Mouse (Mus musculus) hindbrain, embryonic 16.5 days (tissue): ENCODE measurements around the gene Spcs2. TPM values are rescaled to one million over a fixed set of nuclear protein-coding genes. Genes with fewer than 3 reads are reported as not detected.

ENCODE experiments used
- polyA plus RNA-seq: library from polyadenylated mRNA; unstranded; fragments of >200 nt; fragmentation: Nextera tagmentation; extraction: Ambion mirVana; gene quantifications from 2 replicates; pipeline ENCODE4 v1.2.1, GENCODE M21; 2015

The Spcs2 gene
- polyA plus RNA-seq, 1 experiment from 2014 or later = 290 TPM

Other genes starting within 250 kb of the Spcs2 start
- 2.2 and 2.7 TPM in 2 replicates for gene Tpbgl, start 236.4 kb downstream of the Spcs2 start, polyA plus RNA-seq
- gene Slco2b1, start 152.1 kb downstream of the Spcs2 start, polyA plus RNA-seq = 6.7 and 7.5 TPM in 2 replicates
- not detected in 2 replicates for gene Olfr520, start 133.2 kb downstream of the Spcs2 start, polyA plus RNA-seq
- gene Olfr521, start 100.0 kb downstream of the Spcs2 start, polyA plus RNA-seq = not detected in 2 replicates
- gene Neu3, start 35.0 kb downstream of the Spcs2 start, polyA plus RNA-seq = 2.3 and 2.8 TPM in 2 replicates
- gene Xrra1, start 4.3 kb downstream of the Spcs2 start, polyA plus RNA-seq = 0.81 and 1.2 TPM in 2 replicates
- 4.1 and 4.2 TPM in 2 replicates for gene Rnf169, start 117.0 kb upstream of the Spcs2 start, polyA plus RNA-seq
- gene Chrdl2, start 142.7 kb upstream of the Spcs2 start, polyA plus RNA-seq = 0.88 and 1.1 TPM in 2 replicates